Mouse (Mus musculus): ENCODE measurements at regions not wholly inside any gene's neighbourhood (a gene's known extent, or its start where the extent isn't known, plus 50 kb on each side); places are given as distances from the start of the nearest gene placed in this dataset.

DNA sequence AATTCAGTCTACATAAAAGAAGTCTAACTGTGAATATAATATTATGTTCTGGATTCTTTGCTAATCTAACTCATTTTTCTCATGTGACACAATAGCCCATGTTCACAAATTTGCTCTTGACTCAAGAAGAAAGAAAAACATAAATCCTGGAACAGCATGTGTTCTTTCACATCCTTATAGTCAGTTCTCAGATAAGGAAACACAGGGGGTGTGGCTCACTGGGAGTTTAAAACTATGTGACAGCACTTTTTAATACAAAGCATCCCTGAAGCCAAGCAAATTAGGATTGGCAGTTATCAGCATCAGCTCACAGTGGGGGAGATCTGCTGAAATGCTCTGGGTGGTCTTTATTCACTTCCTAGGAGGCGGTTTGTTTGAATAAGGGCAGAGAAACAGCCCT lies 747.6 kb upstream of the Alcam start:
- TF ChIP-seq CTCF (IDR thresholded peaks at IDR 0.05; ENCODE audit: low read depth, low read length) (no peak), GATA1 (IDR thresholded peaks at IDR 0.05; ENCODE audit: borderline replicate concordance, low read length) (no peak), TAL1 (conservative IDR thresholded peaks at IDR 0.05; ENCODE audit: low read depth, low read length) (no peak), POLR2AphosphoS5 (IDR thresholded peaks at IDR 0.05; ENCODE audit: insufficient replicate concordance, low read depth, low read length) (no peak)
